25 mouse cellular contexts compared by ENCODE assay signal in genomic region chr1:179254531-179254930, GRCm38 (mm10).
DNase-seq lines count a peak whose midpoint lies in the region; ATAC-seq and TF ChIP-seq lines count a peak whose summit lies in the region.
"Had no signal": no experiment of that assay in that cellular context is flagged by ENCODE, and none has a peak within 500 bp of the region (broad histone marks: within the 10 kb centered on the region; RNA-seq: fewer than 3 reads in every experiment).

No protein-coding gene starts in this region.

- H3K27ac ChIP-seq in hindbrain, embryonic 10.5 days, result peak overlapping the region; percentile 56; the same call in 1 of the 2 replicates
- no peak overlapping the region for H3K27ac ChIP-seq in hindbrain, postnatal 0 days
- peak overlapping the region; percentile 66; the same call in 1 of the 2 replicates for H3K27ac ChIP-seq in neural tube, embryonic 13.5 days (replicated peaks)
- peak overlapping the region; percentile 48; the same call in 1 of the 2 replicates for H3K27ac ChIP-seq in hindbrain, embryonic 13.5 days
- H3K27ac ChIP-seq: forebrain, embryonic 12.5 days; heart, embryonic 15.5 days; liver, embryonic 14.5 days had no signal

- 33% methylated on average over 3 of the region's 3 CpGs for WGBS in hindbrain, embryonic 10.5 days
- 26% methylated on average over 3 of the region's 3 CpGs for WGBS in hindbrain, postnatal 0 days
- 14% methylated on average over 3 of the region's 3 CpGs for WGBS in neural tube, embryonic 13.5 days
- 21% methylated on average over 3 of the region's 3 CpGs for WGBS in hindbrain, embryonic 13.5 days

- peaks cover 33% of the 10 kb centered on the region for H3K4me1 ChIP-seq in hindbrain, embryonic 10.5 days (replicated peaks)
- no peaks in the 10 kb centered on the region for H3K4me1 ChIP-seq in hindbrain, postnatal 0 days (ENCODE audit: insufficient read depth, low read length)
- H3K4me1 ChIP-seq in neural tube, embryonic 13.5 days (replicated peaks), result peaks cover 18% of the 10 kb centered on the region
- peaks cover 17% of the 10 kb centered on the region for H3K4me1 ChIP-seq in hindbrain, embryonic 13.5 days (replicated peaks)

- H3K4me2 ChIP-seq in hindbrain, postnatal 0 days (ENCODE audit: low read depth, low read length), result no peak overlapping the region
- no peak overlapping the region for H3K4me2 ChIP-seq in neural tube, embryonic 13.5 days
- no peak overlapping the region for H3K4me2 ChIP-seq in hindbrain, embryonic 13.5 days
- H3K4me2 ChIP-seq: forebrain, embryonic 12.5 days; heart, embryonic 15.5 days; lung, embryonic 14.5 days had no signal

- no peaks in the 10 kb centered on the region for H3K36me3 ChIP-seq in hindbrain, embryonic 10.5 days
- H3K36me3 ChIP-seq in hindbrain, postnatal 0 days (ENCODE audit: insufficient read depth, low read length), result no peaks in the 10 kb centered on the region
- no peaks in the 10 kb centered on the region for H3K36me3 ChIP-seq in neural tube, embryonic 13.5 days
- no peaks in the 10 kb centered on the region for H3K36me3 ChIP-seq in hindbrain, embryonic 13.5 days
- H3K36me3 ChIP-seq: forebrain, embryonic 12.5 days; G1E; heart, embryonic 15.5 days had no signal

- ATAC-seq in hindbrain, postnatal 0 days, result no peak
- 0 out of 2 replicates have a peak, but pooled peaks have one; percentile 33 for ATAC-seq in neural tube, embryonic 13.5 days (ENCODE audit: low read depth)
- ATAC-seq in hindbrain, embryonic 13.5 days (ENCODE audit: low FRiP score), result 0 out of 2 replicates have a peak, but pooled peaks have one; percentile 37
- ATAC-seq: inflammation-experienced regulatory T-cells, adult 6 months; Patski had no signal

- H3K27me3 ChIP-seq in hindbrain, embryonic 10.5 days (ENCODE audit: insufficient read depth, poor library complexity, severe bottlenecking), result no peaks in the 10 kb centered on the region
- no peaks in the 10 kb centered on the region for H3K27me3 ChIP-seq in hindbrain, postnatal 0 days (ENCODE audit: insufficient read depth, low read length)
- no peaks in the 10 kb centered on the region for H3K27me3 ChIP-seq in neural tube, embryonic 13.5 days
- no peaks in the 10 kb centered on the region for H3K27me3 ChIP-seq in hindbrain, embryonic 13.5 days
- H3K27me3 ChIP-seq: CH12.LX; forebrain, embryonic 12.5 days; heart, embryonic 15.5 days; Patski had no signal

- H3K9me3 ChIP-seq in hindbrain, embryonic 10.5 days, result no peaks in the 10 kb centered on the region
- H3K9me3 ChIP-seq in hindbrain, postnatal 0 days (ENCODE audit: low read length), result no peaks in the 10 kb centered on the region
- H3K9me3 ChIP-seq in neural tube, embryonic 13.5 days, result no peaks in the 10 kb centered on the region
- no peaks in the 10 kb centered on the region for H3K9me3 ChIP-seq in hindbrain, embryonic 13.5 days
- H3K9me3 ChIP-seq: forebrain, embryonic 12.5 days; G1E; heart, embryonic 15.5 days had no signal

- peak; percentile 49 for DNase-seq in hindbrain, embryonic 10.5 days (ENCODE audit: low spot score)
- DNase-seq in hindbrain, postnatal 0 days (ENCODE audit: low spot score), result no peak
- no peak for DNase-seq in neural tube, embryonic 10.5 days (ENCODE audit: extremely low spot score, low spot score)
- no peak for DNase-seq in frontal cortex, postnatal 10 days (ENCODE audit: low spot score in 2 of 2)
- no peak for DNase-seq in left cerebral cortex, postnatal 4 days
- DNase-seq: B cell, adult 2 months; cerebellum, adult 18-20 months; cerebellum, postnatal 14 days; gastrocnemius, postnatal 36 days; heart, postnatal 36 days; kidney, adult 18-20 months; kidney, postnatal 4 days; lung, embryonic 14.5 days; right cerebral cortex, postnatal 25 days; spleen, adult 18-20 months; thymus, postnatal 14 days had no signal

- no peak for TF ChIP-seq CTCF in hindbrain, postnatal 0 days (IDR thresholded peaks at IDR 0.05; ENCODE audit: low read depth)

- H3K9ac ChIP-seq in hindbrain, postnatal 0 days (replicated peaks; ENCODE audit: low read length), result no peak overlapping the region
- no peak overlapping the region for H3K9ac ChIP-seq in neural tube, embryonic 13.5 days
- no peak overlapping the region for H3K9ac ChIP-seq in hindbrain, embryonic 13.5 days
- H3K9ac ChIP-seq: forebrain, embryonic 12.5 days; heart, embryonic 15.5 days; liver, embryonic 14.5 days; lung, embryonic 14.5 days had no signal

- H3K4me3 ChIP-seq in hindbrain, embryonic 10.5 days, result no peak overlapping the region
- H3K4me3 ChIP-seq in hindbrain, postnatal 0 days (ENCODE audit: low read length), result no peak overlapping the region
- no peak overlapping the region for H3K4me3 ChIP-seq in neural tube, embryonic 13.5 days
- no peak overlapping the region for H3K4me3 ChIP-seq in hindbrain, embryonic 13.5 days
- H3K4me3 ChIP-seq: forebrain, embryonic 12.5 days; heart, embryonic 15.5 days had no signal

- intact Hi-C loops in left cerebral cortex, postnatal 4 days (cut with DNase I), result no loop called here
